Mouse (Mus musculus) lung, postnatal 36 days (tissue): ENCODE measurements around the gene Gm21190.
"Not testable (repeated sequence)": the region's sequence is repeated elsewhere in the genome, so short reads cannot be mapped to it uniquely, and the experiment has no call there.

Experiments
- DNase-seq: peaks from one replicate; pipeline ENCODE4 v3.0.0; 2022; ENCODE audit warnings: mixed read lengths

The Gm21190 gene

GRCm38 (mm10) chr5:15529122-15529521 lies at the start of gene Gm21190:
Gene Gm21190 (minus strand): TSS chr5:15529222.
- DNase-seq, result not testable (repeated sequence)

GRCm38 (mm10) chr5:15577033-15577432 lies 48.0 kb upstream of the Gm21190 start, which contains the start of gene Gm21083:
Gene Gm21083 (plus strand): TSS chr5:15577333.
- DNase-seq, result not testable (repeated sequence)

GRCm38 (mm10) chr5:15573735-15574134 lies 44.7 kb upstream of the Gm21190 start:
- not testable (repeated sequence) for DNase-seq

- DNase-seq, result not testable (repeated sequence)
Measured at GRCm38 (mm10) chr5:15561425-15562264, 32.6 kb upstream of the Gm21190 start.

GRCm38 (mm10) chr5:15558654-15559053 lies 29.6 kb upstream of the Gm21190 start:
- peak; percentile 17 for DNase-seq

GRCm38 (mm10) chr5:15549606-15550005 lies 20.6 kb upstream of the Gm21190 start:
- DNase-seq, result peak; percentile 12

- not testable (repeated sequence) for DNase-seq
Measured at GRCm38 (mm10) chr5:15549134-15549533, 20.1 kb upstream of the Gm21190 start.

- not testable (repeated sequence) for DNase-seq
Measured at GRCm38 (mm10) chr5:15548642-15549041, 19.6 kb upstream of the Gm21190 start.

GRCm38 (mm10) chr5:15522470-15522869 lies 6.6 kb downstream of the Gm21190 start:
- DNase-seq, result peak; percentile 1

- DNase-seq, result not testable (repeated sequence)
Measured at GRCm38 (mm10) chr5:15522028-15522427, 7.0 kb downstream of the Gm21190 start.

GRCm38 (mm10) chr5:15520418-15520817 lies 8.6 kb downstream of the Gm21190 start:
- not testable (repeated sequence) for DNase-seq

GRCm38 (mm10) chr5:15517150-15517549 lies 11.9 kb downstream of the Gm21190 start:
- DNase-seq, result not testable (repeated sequence)

GRCm38 (mm10) chr5:15512236-15512635 lies 16.8 kb downstream of the Gm21190 start:
- DNase-seq, result not testable (repeated sequence)

- not testable (repeated sequence) for DNase-seq
Measured at GRCm38 (mm10) chr5:15509911-15510310, 19.1 kb downstream of the Gm21190 start.

GRCm38 (mm10) chr5:15508460-15509451 lies 20.3 kb downstream of the Gm21190 start:
- peak; percentile 6 for DNase-seq

- not testable (repeated sequence) for DNase-seq
Measured at GRCm38 (mm10) chr5:15507757-15508459, 21.1 kb downstream of the Gm21190 start.

- no peak for DNase-seq
Measured at GRCm38 (mm10) chr5:15507309-15507619, 21.8 kb downstream of the Gm21190 start.

GRCm38 (mm10) chr5:15506575-15507308 lies 22.3 kb downstream of the Gm21190 start:
- DNase-seq, result peak; percentile 37

- DNase-seq, result peak; percentile 29
Measured at GRCm38 (mm10) chr5:15498774-15499400, 30.1 kb downstream of the Gm21190 start.

- DNase-seq, result not testable (repeated sequence)
Measured at GRCm38 (mm10) chr5:15498350-15498749, 30.7 kb downstream of the Gm21190 start.

GRCm38 (mm10) chr5:15490934-15491333 lies 38.1 kb downstream of the Gm21190 start:
- DNase-seq, result not testable (repeated sequence)
